Mouse (Mus musculus) megakaryocyte, embryonic 14.5 days (primary cell): Measurements from ENCODE around the gene Relt.

Experiments
- FLI1 ChIP-seq: IDR thresholded peaks from 2 replicates; pipeline ENCODE4 v1.6.1; 2012; ENCODE audit warnings: low read length, inconsistent platforms, mixed read lengths
- GATA1 ChIP-seq: IDR thresholded peaks from 3 replicates; pipeline ENCODE4 v1.6.1; 2012; ENCODE audit warnings: mixed read lengths, low read length, inconsistent platforms, borderline replicate concordance

- TF ChIP-seq GATA1 = no peak
- TF ChIP-seq FLI1 = no peak
Observed at GRCm38 (mm10) chr7:100841608-100842007, 21.6 kb downstream of the Relt start.
